Mouse (Mus musculus) kidney, postnatal 4 days (tissue): ENCODE data around the gene Rnf20.

Experiments used
- DNase-seq, 2 experiments: peaks; one replicate each; pipeline ENCODE4 v3.0.0; 2021; ENCODE audit warnings: mixed read lengths in 2 of 2

Gene Rnf20

GRCm38 (mm10) chr4:49662231-49662630 is 30.4 kb downstream of the Rnf20 start:
- DNase-seq: no peak

DNA sequence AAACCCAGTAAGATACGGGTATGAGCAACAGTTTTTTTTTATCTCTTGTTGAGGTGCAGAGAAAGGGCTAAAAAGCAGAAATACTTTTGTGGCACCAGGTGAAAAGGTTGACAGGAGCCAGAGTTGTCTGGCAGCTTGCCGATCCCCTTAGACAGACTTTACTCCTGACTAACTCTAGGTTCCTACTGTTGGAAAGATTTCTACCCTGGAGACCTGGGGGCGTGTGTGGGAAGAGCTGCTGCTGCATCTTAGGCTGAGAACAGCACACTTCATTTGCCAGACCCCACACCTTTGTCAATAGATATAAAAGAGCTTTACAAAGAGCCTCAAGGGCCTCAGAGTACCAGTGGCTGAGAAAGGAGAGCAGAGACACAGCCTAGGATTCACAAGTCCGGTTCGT is 33.0 kb downstream of the Rnf20 start:
- DNase-seq: no peak

- no peak for DNase-seq
Measured at GRCm38 (mm10) chr4:49676071-49676470, 44.3 kb downstream of the Rnf20 start.

- no peak for DNase-seq
Measured at GRCm38 (mm10) chr4:49676790-49677189, 45.0 kb downstream of the Rnf20 start.

- no peak for DNase-seq
Measured at GRCm38 (mm10) chr4:49680171-49680875, 48.5 kb downstream of the Rnf20 start.

- DNase-seq: no peak
Measured at GRCm38 (mm10) chr4:49681812-49682211, 50.0 kb downstream of the Rnf20 start, which contains the start of gene Ppp3r2. Ppp3r2 (minus strand) TSS chr4:49682024.

GRCm38 (mm10) chr4:49688594-49689288 is 56.9 kb downstream of the Rnf20 start:
- peak; percentile 42 to 47 for DNase-seq

DNA sequence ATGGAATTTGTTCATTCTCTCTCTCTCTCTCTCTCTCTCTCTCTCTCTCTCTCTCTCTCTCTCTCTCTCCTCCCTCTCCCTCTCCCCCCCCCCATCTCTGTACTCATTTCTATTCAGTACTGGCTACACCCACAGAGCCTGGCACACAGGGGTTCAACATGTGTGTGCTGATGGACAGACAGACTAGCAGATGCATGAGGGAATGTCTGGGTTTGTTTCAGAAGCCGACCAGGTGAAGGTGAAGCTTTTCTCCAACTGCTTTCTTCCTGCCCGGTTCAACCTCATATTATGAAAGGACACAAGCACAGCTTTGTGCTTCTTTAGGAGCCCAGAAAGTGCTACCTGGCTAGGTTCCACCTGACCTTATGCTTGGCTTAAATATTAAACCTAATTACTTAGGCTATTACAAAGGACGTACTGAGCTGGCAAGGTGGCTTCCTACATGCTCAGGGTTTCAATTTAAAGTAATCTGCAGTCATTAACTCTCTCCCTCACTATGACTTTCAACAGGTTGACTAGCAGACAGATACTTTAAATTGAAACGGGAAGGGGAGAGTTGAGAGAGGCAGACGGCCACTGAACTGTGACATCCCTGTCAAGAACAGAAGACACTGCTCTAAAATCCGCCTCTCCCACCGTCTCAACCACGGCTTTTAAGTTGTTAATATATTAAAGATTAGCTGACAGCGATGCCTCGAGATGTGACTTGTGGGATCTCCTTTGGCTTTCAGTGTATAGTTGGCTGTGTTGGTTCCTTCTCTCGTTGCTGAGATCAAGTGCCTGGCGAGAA is 59.8 kb downstream of the Rnf20 start:
- DNase-seq: peak; percentile 5 to 26
